Mouse (Mus musculus): ENCODE results near the gene Fancm.

DNA sequence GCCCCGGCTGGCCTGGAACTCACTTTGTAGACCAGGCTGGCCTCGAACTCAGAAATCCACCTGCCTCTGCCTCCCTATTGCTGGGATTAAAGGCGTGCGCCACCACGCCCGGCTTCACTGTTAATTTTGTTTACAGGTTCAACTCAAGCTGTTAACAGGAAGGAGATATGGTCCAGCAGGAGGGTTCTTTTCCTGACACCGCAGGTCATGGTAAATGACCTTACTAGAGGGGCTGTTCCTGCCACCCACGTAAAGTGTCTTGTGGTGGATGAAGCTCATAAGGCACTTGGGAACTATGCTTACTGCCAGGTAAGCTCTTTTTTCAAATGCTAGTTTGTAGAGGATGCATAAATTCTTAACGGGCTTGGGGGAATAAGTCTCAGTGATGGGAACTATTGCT is 1.5 kb downstream of the Fancm start:
- no peak for TF ChIP-seq CTCF (IDR thresholded peaks at IDR 0.05; ENCODE audit: low read depth, low read length)
- no peak for TF ChIP-seq POLR2A (IDR thresholded peaks at IDR 0.05; ENCODE audit: insufficient read depth, low read length)
